Mouse (Mus musculus) lung, adult 2 months (tissue): ENCODE measurements around the gene Qsox1.

Source experiments
- CTCF ChIP-seq: fragments of 200-500 bp; IDR thresholded peaks from 2 replicates; pipeline ENCODE4 v1.5.1; 2011; ENCODE audit warnings: mild to moderate bottlenecking, low read length, control low read depth; ENCODE audit not compliant: insufficient read depth
- POLR2A ChIP-seq: fragments of 200-500 bp; IDR thresholded peaks from 2 replicates; pipeline ENCODE4 v1.6.1; 2011; ENCODE audit warnings: low read depth, mild to moderate bottlenecking, control low read depth, low read length, borderline replicate concordance; ENCODE audit errors: extremely low read depth

DNA sequence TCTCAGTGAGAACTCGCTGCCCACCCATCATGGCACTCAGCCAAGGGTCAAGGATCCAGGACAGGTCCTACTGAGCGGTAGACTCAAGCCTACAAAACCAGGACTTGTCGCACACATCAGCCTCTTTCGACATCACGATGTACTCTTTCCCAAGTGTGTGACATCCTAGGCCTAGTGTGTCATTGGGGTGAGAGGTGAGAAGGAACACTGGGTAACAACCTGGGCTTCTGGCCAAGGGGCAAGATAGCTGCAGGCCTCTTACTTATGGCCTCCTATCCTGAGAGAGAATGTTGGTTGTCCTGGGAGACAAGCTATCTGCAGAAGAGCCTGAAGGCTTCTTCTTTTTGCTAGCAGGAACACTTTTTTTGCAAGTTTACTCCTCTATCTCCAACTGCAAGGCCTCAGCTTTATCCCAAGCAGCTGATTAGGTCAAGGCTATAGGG lies 16.9 kb downstream of the Qsox1 start:
- TF ChIP-seq CTCF: no peak
- TF ChIP-seq POLR2A: no peak
